Mouse (Mus musculus): ENCODE data around the gene Nacc1.

The Nacc1 gene

DNA sequence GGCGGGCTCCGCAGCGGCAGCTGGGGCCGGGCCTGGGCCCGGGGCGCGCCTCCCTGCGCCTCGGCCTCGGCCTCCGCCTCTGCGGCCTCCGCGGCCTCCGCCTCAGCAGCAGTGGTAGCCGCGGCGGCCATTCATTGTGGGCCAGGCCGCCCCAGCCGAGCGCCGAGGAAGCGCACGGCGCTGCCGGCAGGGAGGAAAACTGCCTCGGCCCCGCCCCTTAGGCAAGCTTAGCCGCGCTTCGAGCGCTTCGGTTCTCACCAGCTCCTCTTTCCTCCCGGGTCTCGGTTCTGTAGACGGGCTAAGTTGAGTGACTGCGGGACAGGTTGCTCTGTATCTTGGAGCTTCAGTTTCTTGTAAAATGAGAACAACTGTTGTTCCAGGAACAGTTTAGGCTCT lies at the start of gene Nacc1:
Gene Nacc1 (minus strand): TSS at position 158 of the 396 bp plus-strand sequence.
- peak; percentile 93 for DNase-seq (ENCODE audit: low spot score)

DNA sequence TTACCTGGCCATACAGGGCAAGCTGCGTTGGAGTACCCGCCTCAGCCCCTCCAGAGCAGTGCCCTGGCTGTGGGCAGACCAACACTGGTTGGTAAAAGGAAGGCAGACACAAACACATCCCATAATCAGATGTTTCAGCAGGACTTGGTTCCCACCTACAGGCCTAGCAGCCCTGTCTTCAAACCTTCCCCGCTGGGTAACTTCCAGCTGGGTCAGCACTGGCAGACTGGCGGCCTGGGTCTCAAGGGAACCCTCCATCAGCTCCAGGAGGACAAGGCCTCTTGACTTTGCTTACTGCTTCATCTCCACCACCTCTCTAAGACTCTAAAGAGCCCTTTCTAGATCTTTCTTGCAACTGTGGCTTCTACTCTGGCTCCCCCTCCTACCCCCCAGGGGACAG lies 48.9 kb upstream of the Nacc1 start:
- DNase-seq (ENCODE audit: low spot score) = no peak

DNA sequence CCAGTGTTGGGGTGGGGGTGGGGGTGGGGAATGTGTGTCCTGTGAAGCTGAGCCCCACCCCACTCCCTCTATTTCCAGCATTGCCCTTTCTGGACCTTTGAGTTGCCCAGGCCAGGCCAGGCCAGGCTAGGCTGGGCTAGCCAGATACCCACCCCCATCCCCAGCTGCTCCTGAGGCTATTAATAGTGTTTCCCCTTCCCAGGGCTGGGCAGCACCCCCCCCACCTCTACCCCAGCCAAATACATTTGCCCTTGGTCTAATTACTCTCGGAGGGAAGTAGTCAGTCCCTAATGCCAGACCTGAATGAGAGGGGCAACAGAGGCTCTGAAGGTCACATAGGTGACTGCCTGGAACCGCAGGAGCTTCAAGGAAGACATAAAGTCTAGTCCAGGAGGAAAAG lies 47.9 kb upstream of the Nacc1 start:
- DNase-seq (ENCODE audit: low spot score) = no peak

DNA sequence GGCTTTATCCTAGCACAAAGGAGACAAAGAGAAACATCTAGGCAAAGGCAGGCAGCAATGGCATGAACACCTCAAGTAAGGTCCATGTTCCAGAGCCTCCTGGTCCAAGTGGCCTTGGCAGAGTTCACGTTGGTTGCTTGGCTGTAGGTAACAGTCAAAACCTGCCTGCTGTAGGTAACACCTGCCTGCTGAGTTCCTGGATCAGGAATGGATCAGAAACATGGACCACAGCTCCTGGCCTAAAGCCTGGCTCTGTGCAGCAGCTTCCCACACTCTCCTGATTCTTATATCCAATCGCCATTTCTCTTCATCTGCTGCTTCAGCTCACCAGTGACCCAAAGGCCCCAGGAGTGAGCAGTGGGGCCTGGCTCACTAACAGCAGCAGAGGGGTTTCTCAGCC lies 47.0 kb upstream of the Nacc1 start:
- DNase-seq (ENCODE audit: low spot score) = no peak

DNA sequence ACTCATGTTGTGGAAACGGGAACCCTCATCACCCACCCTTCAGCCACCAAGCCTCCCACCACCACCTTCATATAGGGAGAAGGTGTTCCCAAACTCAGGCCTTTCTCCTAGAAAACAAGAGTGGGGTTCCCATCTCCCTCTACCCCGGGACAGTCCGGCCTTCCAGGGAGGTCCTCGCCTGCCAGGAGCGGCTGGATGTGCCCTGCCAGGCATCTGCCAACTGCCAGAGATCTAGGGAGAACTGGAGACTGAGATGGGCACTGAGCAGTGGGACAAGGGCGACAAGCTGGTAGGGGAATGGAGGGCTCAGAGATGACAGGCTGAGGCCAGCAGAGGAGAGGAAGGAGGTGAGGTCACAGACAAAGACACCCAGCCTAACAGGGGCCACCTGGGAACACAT lies 46.3 kb upstream of the Nacc1 start:
- no peak for DNase-seq (ENCODE audit: low spot score)

DNA sequence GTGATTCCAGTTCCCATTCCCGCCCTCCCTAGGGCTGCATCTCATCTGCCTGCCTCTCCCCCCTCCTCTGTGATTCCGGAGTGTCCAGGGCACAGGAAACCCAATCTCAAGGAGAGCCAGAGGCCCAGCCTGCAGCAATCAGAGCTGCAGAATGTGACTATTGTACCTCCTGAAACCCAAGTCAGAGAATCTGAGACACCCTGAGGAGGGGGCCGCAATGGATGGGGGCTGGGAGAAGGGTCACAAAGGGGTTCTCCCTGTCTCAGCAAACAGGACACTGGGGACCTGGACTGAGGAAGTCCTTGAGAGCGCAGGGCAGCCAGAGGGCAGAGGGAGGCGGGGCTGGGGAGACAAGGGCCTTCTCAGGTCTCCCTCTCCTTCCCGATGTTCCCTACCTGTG lies 45.3 kb upstream of the Nacc1 start:
- no peak for DNase-seq (ENCODE audit: low spot score)

DNA sequence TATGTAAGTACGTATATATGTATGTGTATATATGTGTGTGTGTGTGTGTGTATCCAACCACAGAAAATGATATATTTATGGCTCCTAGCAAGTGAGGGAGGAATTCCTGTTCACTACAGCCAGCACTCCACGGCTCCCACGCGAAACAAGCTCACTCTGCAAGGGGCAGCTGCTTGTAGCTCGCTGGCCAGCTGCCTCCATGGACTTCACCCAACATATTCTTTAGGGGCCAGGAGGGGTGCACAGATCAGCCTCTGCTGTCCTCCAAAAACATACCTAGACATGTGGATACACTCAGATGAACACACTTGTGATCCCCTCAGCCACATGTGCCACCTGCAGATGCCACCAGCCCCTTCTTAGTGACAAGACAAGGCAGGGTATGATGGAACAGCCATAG lies 44.9 kb upstream of the Nacc1 start:
- DNase-seq (ENCODE audit: low spot score) = no peak

DNA sequence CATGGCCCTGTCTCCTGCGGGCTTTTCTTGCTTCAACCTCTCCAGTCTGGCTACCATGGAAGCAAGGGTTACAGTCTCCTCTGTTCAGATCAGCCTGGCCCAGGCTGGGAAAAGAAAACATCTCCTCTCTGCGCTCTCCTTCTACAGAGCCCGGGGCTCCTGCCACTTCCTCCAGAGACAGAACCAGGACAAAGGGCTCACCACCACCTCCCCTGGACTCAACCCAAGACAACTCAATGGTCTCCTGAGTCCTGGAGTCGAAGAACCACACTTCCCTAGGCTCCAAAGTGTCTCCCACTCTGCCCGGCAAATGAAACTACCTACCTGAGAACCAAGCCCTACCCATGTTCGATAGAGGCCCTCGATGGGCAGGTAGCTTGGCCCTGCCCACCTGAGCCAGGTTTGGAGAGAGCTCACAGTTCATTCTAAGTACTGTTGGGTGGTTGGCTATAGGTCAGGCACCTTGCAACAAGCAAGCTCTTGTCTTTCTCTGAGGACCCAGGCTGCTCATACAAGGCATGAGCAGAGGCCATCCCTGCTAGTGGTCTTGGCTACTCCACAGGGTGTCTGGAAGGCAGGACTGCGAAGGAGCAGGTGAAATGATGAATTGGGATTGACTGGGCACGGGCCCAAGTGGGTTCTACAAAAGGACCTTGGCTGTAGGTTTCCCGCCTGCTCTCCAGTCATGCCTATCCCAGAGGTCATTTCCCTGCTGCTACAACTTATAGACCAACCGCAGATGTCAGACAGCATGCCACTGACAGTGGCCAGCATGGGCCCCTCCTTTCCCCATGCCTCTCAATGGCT lies 43.9 kb upstream of the Nacc1 start:
- DNase-seq (ENCODE audit: low spot score) = no peak

DNA sequence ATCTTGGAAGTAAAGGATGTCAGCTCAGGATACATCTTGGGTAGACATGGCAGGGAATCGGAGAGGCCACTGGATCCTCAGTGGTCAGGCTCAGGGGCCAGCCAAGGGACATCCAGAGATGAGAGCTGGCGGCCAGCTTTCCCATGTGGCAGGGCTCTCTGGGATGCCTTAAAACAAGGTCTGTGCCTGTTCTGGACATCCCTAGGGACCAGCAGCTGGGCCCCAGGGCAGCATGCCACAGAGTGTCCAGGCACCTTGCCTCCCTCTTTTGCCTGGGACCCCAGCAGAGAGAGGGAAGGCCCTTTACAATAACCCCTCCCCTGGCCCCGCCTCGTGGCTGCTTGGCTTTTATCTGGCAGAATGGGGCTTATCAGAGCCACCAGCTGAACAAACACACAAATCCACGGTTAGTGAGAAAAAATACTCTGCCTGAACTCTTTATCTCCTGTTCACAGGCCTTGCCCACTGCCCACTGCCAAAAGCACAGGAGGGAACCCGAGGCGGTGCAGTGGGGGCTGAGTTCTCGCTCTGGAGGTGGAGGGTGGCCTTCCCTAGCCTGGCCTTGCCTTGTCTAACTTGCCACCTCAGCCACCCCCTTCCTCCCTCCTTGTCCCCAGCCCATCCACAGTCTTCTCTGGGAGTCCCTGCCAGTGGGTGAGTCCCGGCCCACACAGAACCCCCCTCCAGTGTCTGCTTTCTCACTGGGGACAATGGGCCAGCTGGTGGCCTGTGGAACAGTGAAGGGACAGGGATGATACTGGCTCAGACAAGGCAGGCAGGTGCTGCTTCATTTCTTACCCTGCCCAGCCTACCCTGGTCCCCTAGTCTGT lies 43.1 kb upstream of the Nacc1 start:
- DNase-seq (ENCODE audit: low spot score) = peak; percentile 57

DNA sequence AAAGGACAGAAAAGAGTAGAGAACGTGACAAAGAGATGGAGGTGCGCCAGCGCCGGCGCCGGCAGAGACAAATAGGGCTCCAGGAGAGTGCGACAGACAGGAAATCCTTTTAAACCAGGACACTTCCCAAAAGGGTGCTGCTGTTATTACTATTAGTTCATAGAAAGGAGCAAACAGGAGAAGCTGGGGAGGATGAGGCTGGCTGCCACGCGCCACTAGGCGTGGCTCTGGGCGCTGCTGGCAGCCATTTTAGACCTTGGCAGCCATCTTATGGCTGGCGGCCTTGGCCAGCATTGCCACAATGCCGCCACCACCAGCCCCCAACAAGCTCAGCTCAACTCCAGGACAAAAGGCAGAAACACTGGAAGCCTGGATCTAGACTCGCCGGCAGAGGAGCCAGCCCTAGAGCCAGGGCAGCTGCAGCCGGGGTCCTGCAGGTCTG lies 42.3 kb upstream of the Nacc1 start:
- DNase-seq (ENCODE audit: low spot score) = no peak

DNA sequence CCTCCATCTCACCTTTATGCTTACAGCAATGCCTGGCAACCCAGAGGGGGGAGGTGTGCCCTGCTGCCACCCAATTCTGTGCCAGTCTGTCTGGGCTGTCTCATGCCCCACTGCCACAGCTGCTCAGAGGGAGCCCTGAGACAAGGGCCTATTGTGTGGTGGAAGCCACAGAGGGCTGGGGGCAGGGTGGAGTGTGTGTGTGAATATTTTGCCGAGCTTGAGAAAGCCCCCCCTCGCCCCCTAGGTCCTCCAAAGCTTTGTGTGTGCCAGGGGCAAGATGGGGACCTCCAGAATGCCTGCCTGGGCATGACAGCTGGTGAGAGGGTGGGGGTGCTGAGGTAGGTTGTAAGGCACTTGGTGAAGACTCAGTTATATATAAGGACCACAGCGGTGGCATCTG lies 40.8 kb upstream of the Nacc1 start:
- no peak for DNase-seq (ENCODE audit: low spot score)

DNA sequence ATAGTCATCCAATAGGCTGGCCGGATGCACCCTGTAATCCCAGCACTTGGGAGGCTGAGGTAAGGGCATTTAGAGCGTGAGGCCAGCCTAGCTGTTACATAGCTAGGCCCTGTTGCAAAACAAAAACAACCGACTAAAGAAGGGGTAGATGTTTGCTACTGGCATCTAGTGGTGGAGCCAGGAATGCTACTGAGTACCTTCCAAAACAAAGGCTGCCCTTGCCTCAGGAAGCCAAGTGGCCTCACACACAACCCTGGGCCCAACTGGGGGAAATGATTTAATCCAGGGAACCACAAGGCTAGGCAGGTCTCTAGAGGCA lies 38.2 kb upstream of the Nacc1 start:
- DNase-seq (ENCODE audit: low spot score) = peak; percentile 67

DNA sequence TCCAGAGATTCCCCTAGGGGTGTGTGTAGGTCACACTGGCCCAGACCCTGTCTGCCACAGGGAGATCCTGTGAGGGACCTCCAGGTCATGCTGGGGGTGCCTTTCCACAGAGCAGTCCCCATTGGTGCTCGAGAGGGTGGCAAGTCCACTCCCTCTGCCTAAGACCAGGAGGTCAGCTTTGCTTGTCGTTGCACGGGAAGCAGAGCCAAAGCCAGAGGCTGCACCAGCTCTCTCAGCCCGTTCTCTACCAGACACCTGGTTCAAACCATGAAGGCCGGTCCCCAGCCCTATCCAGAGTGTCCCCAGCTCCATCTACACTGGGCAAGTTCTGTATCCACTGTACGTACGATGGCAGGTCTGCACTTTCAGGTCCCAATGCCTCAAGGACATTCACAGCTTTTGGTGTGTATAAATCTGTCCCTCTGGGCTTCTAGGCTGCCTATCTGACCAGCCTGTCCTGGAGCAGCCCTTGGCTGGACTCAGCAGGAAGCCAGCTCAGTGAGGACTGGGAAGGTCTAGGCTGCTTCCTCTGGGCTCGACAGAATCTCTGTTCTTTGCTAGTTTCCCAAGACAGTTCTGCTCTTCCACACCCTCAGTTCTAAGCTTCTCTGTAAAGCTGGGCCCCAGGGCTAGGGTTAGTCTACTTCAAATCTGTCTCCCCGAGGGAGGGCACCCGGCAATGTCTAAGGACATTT lies 37.7 kb upstream of the Nacc1 start:
- no peak for DNase-seq (ENCODE audit: low spot score)

DNA sequence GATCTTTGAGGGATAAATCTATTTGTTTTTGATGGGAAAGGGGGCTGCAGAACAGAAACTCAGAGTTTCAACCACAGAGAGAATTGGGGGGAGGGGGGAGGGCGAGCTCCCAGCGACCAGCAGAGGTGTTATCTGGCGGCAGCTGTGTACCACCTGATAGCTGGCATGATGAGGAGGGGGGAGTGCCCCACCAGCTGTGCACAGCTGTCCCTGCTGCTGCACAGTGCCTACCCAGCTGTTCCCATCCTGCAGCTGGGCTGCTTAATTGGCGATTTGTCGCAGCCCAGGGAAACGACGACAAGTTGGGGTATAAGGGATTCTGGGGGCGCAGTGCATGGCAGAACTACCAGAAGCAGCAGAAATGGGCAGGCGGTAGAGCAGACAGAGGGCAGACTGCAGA lies 37.0 kb upstream of the Nacc1 start:
- no peak for DNase-seq (ENCODE audit: low spot score)

DNA sequence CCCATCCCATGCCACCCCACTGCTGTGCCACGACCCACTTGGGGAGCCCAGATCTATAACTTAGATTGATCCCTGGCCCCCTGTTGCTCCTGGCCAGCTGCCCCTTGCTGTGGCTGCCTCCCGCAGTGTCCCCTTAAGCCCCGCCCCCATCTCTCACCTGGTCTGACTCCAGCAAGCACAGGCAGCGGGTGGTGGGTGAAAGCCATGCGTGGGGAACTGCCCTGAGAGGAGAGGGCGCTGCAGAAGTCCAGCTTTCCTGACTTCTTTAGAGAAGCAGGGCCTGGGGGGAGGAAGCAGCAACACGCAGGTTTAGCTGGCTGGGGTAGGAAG lies 35.9 kb upstream of the Nacc1 start:
- DNase-seq (ENCODE audit: low spot score) = no peak

DNA sequence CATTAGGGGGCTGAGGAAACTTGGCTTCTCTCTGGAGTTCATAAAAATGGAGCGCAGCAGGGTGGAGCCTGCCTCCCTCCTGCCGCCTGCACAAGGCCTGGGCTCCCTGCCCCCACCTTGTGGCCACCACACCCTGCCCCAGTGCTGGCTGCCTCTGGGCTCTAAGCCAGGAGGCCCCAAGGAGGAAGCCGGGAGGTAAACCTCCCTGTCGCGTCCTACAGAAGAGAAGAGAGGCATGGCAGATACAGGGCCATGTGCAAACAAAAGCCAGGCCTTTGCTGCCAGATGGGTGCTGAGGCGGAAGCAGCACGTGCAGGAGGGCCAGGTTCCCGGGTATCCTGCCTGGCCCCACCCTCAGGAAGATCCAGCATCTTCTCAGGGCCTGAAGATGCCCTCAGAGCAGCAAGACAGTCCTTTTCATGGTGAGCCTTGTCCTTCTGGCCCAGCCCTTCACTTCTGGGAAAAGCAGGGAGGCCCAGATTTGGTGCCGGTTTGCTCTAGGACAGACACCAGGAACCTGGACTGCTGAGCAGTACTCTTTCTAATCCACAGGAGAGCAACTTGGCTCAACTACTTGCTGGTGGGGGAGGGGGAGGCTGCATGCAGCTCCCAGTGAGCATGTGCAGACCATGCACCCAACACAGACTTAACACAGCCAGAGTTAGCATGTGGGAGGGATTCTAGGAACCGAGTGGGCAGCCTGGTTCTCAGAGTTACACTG lies 35.3 kb upstream of the Nacc1 start, which contains the start of gene G430095P16Rik:
Gene G430095P16Rik (plus strand): TSS at position 158 of the 721 bp plus-strand sequence.
- DNase-seq (ENCODE audit: low spot score) = peak; percentile 93

DNA sequence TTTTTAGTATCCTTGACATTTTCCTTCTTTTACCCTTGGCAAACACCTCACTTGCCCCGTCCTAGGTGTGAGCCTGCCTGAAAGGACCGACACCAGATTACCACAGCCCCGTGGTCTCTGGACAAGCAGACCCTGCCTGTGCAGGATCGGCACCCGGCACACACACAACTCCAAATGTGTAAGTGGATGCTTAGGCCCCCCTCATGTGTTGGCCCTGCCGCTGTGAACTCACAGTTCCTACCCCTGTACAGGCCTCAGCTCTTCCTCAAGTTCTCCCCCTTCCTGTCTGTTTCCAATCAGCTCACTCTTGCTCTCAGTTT lies 34.8 kb upstream of the Nacc1 start:
- no peak for DNase-seq (ENCODE audit: low spot score)

DNA sequence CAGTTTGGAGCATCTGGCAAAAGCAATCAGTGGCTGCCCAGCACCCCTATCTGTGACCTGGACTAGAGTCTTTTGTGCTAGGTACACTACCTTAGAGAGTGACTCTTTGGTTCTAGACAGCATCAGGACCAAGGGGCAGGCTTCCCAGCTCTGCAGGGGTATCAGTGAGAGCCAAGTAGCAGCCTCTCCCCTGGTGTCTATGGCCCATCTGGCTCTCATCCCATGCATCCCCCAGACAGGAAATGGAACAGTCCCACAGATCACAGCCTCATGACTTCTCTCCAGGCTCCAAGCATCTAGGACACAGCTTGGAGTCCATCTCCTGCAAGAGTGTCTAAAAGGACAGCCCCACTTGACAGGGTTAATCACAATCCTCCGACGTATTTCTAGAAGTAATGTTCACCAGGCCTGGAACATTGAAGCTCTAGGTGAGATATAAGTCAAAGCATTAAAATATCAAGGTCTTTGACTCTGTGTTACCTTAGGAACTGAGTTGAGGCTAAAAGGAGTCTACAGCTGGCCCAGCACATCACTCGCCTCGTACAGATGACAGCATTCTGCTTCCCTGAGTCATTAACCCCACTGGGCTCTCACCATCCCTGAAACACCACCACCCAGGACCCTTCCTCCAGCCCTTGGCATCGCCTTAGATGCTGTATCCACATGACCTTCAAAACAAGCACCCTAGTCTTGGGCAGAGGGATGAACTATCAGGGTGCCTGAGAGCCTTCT lies 31.5 kb upstream of the Nacc1 start:
- no peak for DNase-seq (ENCODE audit: low spot score)

DNA sequence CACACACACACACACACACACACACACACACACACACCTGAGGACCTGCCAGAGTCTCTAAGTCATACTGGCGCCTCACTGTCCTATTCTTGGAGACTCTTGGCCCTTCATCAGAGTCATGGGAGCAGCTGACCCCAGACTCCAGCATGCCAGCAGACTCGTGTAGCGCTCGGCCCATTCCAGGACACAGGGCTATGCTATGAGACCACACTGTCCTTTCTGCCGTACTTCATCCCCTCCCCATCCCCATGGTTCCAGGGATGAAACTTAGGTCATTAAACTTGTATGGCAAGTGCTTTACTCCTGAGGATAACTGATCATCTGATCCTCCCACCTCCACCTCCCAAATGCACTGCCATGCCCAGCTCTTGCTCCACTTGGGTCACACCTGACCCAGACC lies 30.8 kb upstream of the Nacc1 start:
- no peak for DNase-seq (ENCODE audit: low spot score)

DNA sequence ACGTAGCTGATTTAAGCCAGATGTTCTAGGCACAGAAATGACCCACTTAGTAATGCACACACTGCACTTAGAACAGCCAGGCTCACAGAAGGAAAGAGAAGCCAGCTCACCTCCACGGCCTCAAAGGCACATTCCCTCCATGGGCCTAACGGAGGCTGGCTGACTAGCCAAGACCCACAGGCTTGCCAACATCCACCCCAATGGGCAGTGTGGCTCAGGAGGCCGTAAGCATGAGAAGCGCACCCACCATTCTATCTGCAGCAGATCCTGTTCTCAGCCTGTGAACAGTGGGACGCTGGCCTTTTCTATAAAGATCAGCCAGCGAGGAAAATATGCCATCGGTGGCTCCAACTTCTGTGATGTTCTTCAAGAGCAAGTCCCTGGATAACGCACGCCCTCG lies 29.1 kb upstream of the Nacc1 start:
- DNase-seq (ENCODE audit: low spot score) = no peak

DNA sequence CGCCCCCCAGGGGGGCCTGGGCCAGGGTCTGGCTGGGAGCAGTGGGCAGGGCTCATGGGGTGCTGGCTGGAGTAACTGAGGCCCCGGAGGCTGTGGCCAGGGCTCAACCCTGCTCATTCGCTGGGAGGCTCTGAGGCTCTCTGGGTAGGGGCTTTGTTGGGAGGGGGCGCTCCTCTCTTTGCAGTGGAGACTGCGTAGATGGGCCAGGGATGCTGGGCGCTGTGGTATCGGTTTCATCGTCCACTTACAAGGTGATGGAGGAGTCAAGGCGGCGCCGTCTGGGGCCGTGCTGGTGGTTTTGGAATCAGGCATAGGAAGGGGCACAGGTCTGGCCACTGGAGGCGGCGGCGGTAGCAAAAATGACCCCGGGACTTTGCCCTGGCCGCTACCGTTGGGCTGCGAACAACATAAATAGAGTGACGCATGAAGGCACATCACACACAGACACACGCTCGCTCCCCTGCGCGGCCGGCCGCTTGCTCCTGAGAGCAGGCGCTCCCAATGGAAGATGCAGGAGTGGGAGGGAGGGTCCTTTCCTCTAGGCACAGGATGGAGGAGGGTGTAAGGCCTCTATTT lies 28.3 kb upstream of the Nacc1 start:
- no peak for DNase-seq (ENCODE audit: low spot score)

Measured in MN1 (cell line).